Mouse (Mus musculus): ENCODE measurements around the gene Prps2.

- TF ChIP-seq POLR2A (IDR thresholded peaks at IDR 0.05; ENCODE audit: extremely low read depth, insufficient read depth, low read length) (no peak), CTCF (IDR thresholded peaks at IDR 0.05; ENCODE audit: extremely low read depth, insufficient read depth, low read length) (no peak)
These were observed 52.9 kb downstream of the Prps2 start for GRCm38 (mm10) chrX:167329620-167330019.
